In genomic region chr14:121986028-121986427, GRCm38 (mm10) we compare ENCODE assay signal across 28 mouse cellular contexts. TPM values are rescaled to one million over a fixed set of nuclear protein-coding genes. Genes with fewer than 3 reads are reported as not detected.
A peak's percentile ranks its signal among the peaks of the same experiment; 100 is the strongest.
DNase-seq lines count a peak whose midpoint lies in the region; ATAC-seq and TF ChIP-seq lines count a peak whose summit lies in the region.
"Had no signal": no experiment of that assay in that cellular context is flagged by ENCODE, and none has a peak within 500 bp of the region (broad histone marks: within the 10 kb centered on the region; RNA-seq: fewer than 3 reads in every experiment).

No protein-coding gene starts in this region.

- TF ChIP-seq POLR2A in spleen, adult 2 months (IDR thresholded peaks at IDR 0.05; ENCODE audit: low read depth, low read length), result no peak

- no peak overlapping the region for H3K9ac ChIP-seq in heart, embryonic 15.5 days
- H3K9ac ChIP-seq: hindbrain, embryonic 13.5 days; limb, embryonic 12.5 days; midbrain, embryonic 12.5 days; neural tube, embryonic 15.5 days had no signal

- no peaks in the 10 kb centered on the region for H3K36me3 ChIP-seq in heart, embryonic 15.5 days
- H3K36me3 ChIP-seq in spleen, adult 2 months (ENCODE audit: control insufficient read depth, insufficient read depth, low read length), result 0 out of 2 replicates have a peak, but pooled peaks cover 1% of the 10 kb centered on the region
- H3K36me3 ChIP-seq: hindbrain, embryonic 13.5 days; limb, embryonic 12.5 days; neural tube, embryonic 15.5 days had no signal

- DNase-seq in heart, adult 9 months (ENCODE audit: low spot score in 2 of 2), result no peak
- DNase-seq in kidney, postnatal 14 days, result peak; percentile 58
- no peak for DNase-seq in kidney, adult 11 months
- DNase-seq in spleen, adult 2 months (ENCODE audit: low read depth in 1 of 2, low spot score in 2 of 2), result no peak
- no peak for DNase-seq in spleen, postnatal 4 days (ENCODE audit: low spot score in 2 of 2)
- no peak for DNase-seq in embryo, embryonic 10.5 days (ENCODE audit: low spot score)
- DNase-seq: adrenal gland, postnatal 14 days; cerebellum, adult 11-12 months; cerebellum, postnatal 14 days; spleen, adult 18-20 months had no signal

- 70% methylated on average over 6 of the region's 6 CpGs for WGBS in heart, embryonic 15.5 days
- WGBS in spleen, adult 2 months, result 73% methylated on average over 6 of the region's 6 CpGs

- no peak for TF ChIP-seq CTCF in spleen, adult 2 months (IDR thresholded peaks at IDR 0.05; ENCODE audit: extremely low read depth, insufficient read depth, insufficient read length, insufficient replicate concordance)

- no peak for ATAC-seq in heart, embryonic 15.5 days (replicated peaks; ENCODE audit: insufficient number of reproducible peaks, insufficient read depth, low FRiP score, low read depth)
- no peak for ATAC-seq in monocyte, adult 5-6 weeks (replicated peaks; ENCODE audit: insufficient number of reproducible peaks, low FRiP score, low TSS enrichment, poor library complexity, severe bottlenecking)
- ATAC-seq: inflammation-experienced regulatory T-cells, adult 6 months had no signal

- peak overlapping the region; percentile 37; the same call in 1 of the 2 replicates for H3K27ac ChIP-seq in heart, embryonic 15.5 days
- peak overlapping the region; percentile 33; the same call in 1 of the 2 replicates for H3K27ac ChIP-seq in spleen, adult 2 months (ENCODE audit: insufficient read depth, low read length)
- H3K27ac ChIP-seq: hindbrain, embryonic 13.5 days; limb, embryonic 12.5 days; midbrain, embryonic 12.5 days; neural tube, embryonic 15.5 days had no signal

- no peaks in the 10 kb centered on the region for H3K9me3 ChIP-seq in heart, embryonic 15.5 days (replicated peaks)
- H3K9me3 ChIP-seq: hindbrain, embryonic 13.5 days; limb, embryonic 12.5 days; midbrain, embryonic 12.5 days; neural tube, embryonic 15.5 days had no signal

- peaks cover 12% of the 10 kb centered on the region for H3K4me1 ChIP-seq in heart, embryonic 15.5 days (replicated peaks)
- H3K4me1 ChIP-seq in spleen, adult 2 months (ENCODE audit: control insufficient read depth, insufficient read depth, insufficient read length), result peaks cover 19% of the 10 kb centered on the region
- H3K4me1 ChIP-seq: hindbrain, embryonic 13.5 days; limb, embryonic 12.5 days; midbrain, embryonic 12.5 days; neural tube, embryonic 15.5 days had no signal

- no peak overlapping the region for H3K4me3 ChIP-seq in heart, embryonic 15.5 days
- no peak overlapping the region for H3K4me3 ChIP-seq in spleen, adult 2 months (ENCODE audit: extremely low read depth, insufficient read depth, insufficient read length)
- H3K4me3 ChIP-seq: hindbrain, embryonic 13.5 days; limb, embryonic 12.5 days; midbrain, embryonic 12.5 days; myocyte; neural tube, embryonic 15.5 days had no signal

- H3K27me3 ChIP-seq in heart, embryonic 15.5 days, result no peaks in the 10 kb centered on the region
- no peaks in the 10 kb centered on the region for H3K27me3 ChIP-seq in spleen, adult 2 months (ENCODE audit: control insufficient read depth, insufficient read depth, low read length)
- H3K27me3 ChIP-seq: CH12.LX; hindbrain, embryonic 13.5 days; limb, embryonic 12.5 days; midbrain, embryonic 12.5 days; neural tube, embryonic 15.5 days had no signal

- H3K4me2 ChIP-seq in heart, embryonic 15.5 days, result no peak overlapping the region
- H3K4me2 ChIP-seq: hindbrain, embryonic 13.5 days; limb, embryonic 12.5 days; midbrain, embryonic 12.5 days; neural tube, embryonic 15.5 days had no signal

RNA-seq across cellular contexts. Expression of gene Gpr183, which starts 21.0 kb away (rescaled TPM):
- 1.8 and 3.1 TPM in 2 replicates for polyA plus RNA-seq in heart, embryonic 15.5 days (2015; fragmentation: Nextera tagmentation; extraction: Ambion mirVana)
- polyA plus RNA-seq in spleen, adult 2 months (2012; rRNA removed), result 19.3 and 21.5 TPM in 2 replicates
- 14.6 to 34.3 TPM (median 25.6 TPM) in 3 replicates for total RNA-seq in monocyte, adult 5-6 weeks (2017)

RNA-seq across cellular contexts. Expression of gene Timm8a2, which starts 48.4 kb away (rescaled TPM):
- polyA plus RNA-seq in heart, embryonic 15.5 days (2015; fragmentation: Nextera tagmentation; extraction: Ambion mirVana), result not detected in 2 replicates
- 0.20 and 0.23 TPM in 2 replicates for polyA plus RNA-seq in spleen, adult 2 months (2012; rRNA removed)
- not detected in 3 replicates for total RNA-seq in monocyte, adult 5-6 weeks (2017)
- total RNA-seq: adrenal gland, postnatal 14 days; CH12.LX; gastrocnemius, adult 18-20 months; gastrocnemius, postnatal 4 days; megakaryocyte progenitor cell, adult 5-6 weeks; MEL had no signal
- polyA plus RNA-seq: forebrain, embryonic 11.5 days; heart, embryonic 14.5 days; hindbrain, embryonic 13.5 days; inflammation-experienced regulatory T-cells, adult 6 months; large intestine, adult 2 months; limb, embryonic 12.5 days; liver, embryonic 16.5 days; midbrain, embryonic 12.5 days; myocyte; neural tube, embryonic 15.5 days; stomach, embryonic 16.5 days had no signal
